Mouse (Mus musculus) liver, embryonic 14.5 days (tissue): Measurements from ENCODE around the gene Ranbp3l.

Experiments used
- CTCF ChIP-seq: IDR thresholded peaks from 2 replicates; pipeline ENCODE4 v1.5.1; 2016; ENCODE audit warnings: antibody characterized with exemption, low read depth, control low read depth
- EP300 ChIP-seq: IDR thresholded peaks from 2 replicates; pipeline ENCODE4 v1.6.1; 2016; ENCODE audit warnings: antibody characterized with exemption, low read depth

DNA sequence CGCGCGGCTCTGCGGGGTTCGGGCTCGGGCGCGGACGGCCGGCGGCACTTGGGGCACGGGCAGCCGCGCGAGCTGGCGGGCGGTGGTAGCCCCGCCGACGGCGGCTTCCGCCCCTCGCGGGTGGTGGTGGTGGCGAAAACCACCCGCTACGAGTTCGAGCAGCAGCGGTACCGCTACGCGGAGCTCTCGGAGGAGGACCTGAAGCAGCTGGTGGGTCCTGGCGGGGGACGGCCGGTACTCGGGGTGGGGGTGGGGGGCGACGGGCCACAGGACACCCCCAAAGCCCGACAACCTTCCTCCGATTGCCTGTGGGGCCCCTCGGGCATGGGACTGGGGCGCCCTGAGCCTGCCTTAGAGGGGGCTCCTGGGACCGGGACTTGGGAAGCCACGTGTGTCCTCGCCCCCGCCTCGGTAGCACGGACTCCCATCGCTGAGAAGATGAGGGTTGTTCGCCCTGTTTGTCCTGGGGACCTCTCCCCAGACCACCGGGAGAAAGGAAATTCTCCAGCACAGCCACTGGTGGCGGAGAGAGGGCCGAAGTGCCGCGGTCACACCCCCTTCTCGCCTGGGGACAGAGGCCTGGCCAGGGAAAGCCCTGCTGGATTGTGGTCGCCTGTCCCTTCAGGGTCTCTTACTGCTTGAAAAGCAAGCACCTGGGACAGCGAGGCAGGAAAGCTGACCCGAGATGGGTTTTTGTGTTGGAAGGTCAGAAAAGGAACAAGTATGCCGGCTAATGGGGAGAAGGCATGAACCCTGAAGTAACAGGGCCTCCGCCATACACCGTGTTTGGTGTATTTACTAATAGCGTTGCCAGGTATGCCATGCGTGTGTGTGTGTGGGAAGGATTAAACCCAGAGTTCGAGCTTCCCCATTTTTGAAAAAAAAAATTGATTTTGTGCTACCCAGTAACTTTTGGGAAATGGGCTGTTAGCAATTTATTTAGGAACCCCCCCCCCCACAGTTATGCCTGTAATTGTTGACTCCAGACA is 104.1 kb downstream of the Ranbp3l start:
- TF ChIP-seq CTCF, result 0 out of 2 replicates have a peak, but pooled peaks have one; percentile 20
- no peak for TF ChIP-seq EP300
